Mouse (Mus musculus): ENCODE measurements around the gene Ehmt1.

Ehmt1 gene

DNA sequence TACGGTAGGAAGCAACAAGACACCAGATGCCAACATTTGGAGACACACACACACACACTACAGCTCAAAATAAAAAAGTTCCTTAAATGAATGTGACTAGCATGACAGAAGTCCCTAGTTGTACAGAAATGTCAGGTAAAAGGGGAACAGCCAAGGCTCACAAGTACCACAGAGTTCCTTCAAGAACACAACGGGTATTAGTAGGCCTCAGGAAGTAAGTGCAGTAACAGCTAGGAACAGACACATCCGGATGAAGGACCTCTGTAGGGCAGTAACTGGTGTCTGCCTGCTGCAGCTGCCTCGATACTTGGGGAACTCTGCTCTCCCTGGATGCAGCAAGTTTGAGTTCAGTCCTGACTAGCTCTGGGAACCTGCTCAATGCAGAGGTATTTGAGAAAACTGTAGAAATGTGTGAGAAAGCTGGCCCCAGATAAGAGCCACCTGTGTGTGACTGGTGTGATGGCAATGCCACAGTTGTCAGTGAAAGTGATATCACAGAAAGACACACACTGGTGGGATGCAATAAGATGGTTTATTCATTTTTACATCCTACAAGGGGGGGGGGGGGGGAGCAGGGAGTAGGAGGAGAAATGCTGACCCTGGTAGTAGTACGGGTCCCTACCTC, 122.5 kb downstream of the Ehmt1 start:
- DNase-seq, result no peak

DNA sequence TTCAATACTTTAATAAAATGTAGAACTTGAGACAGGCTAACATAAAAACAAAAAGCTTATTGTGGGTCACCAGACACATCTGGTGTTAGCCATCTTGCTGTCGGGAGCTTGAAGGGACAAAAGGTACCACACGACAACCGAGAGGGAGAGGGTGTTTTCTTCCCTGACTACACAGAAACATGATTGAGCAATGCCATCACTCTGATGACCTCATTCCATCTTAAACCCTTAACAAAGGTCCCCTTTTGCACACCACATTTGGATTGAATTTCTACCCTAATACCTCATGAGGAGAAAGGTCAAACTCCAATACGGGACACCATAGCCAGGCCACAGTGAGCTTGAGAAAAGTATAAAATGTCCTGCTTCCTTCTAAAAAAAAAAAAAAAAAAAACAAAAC, 132.2 kb downstream of the Ehmt1 start:
- no peak for DNase-seq

DNA sequence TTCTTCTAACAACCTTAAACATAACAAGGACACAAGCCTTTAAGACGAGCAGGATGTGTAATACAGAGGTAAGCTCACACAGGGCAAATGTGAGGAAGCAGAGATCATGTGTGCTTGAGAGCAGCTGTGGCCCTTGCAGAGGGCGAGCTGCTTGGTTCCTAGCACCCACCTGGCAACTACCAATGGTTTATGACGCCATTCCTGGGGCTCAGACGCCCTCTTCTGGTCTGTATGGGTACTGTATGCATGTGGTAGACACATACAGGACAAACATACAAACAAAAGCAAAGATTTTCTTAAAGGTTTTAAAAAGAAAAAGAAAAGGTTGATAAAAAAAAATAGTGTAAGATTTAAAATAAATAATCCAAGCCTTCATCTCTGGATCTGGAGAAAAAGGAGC, 138.2 kb downstream of the Ehmt1 start:
- no peak for DNase-seq

DNA sequence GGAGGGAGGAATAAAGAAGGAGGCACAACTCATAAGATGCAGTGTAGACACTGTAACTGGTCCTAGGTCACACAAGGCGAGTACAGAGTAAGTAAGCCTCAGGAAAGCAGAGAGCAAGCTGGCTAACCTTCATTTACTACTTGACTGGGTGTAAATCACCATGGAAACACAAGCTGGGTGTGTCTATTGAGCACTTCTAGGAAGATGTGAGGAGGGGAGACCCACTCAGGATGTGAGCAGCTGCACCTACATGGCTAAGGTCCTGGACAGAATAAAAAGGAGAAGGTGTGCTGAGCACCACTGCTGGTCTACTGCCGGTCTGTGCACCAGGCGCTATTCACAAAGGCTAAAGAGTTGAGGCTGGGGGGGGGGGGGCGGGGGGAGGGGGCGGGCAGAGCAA, 142.6 kb downstream of the Ehmt1 start:
- DNase-seq, result no peak

DNA sequence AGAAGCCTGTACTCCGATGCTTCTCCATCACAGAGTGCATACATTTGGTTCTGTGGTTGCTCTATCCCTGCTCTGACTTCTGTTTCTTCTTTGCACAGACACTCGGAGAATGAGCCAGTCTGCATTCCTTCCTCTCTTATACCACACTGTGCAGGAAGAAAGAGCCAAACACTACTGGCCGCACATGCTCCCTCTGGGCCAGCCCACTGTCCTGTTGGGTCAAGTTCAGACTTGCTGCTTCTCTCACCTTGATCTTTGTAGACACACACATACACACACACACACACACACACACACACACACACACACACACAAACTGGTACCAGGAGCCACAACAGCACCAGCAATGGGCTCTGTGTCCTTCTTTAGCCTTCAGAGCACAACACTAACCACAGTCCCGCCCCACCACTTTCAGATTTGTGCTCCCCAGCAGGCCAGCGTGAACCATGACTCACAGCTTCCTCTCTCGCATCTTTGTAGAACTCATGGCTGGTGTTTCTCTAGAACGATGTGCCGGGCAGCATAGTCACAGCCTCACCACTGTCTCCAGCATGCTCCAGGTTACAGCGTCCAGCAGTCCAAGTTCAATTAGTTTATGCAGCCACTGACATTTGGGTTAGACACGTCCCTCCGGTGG, 143.3 kb downstream of the Ehmt1 start:
- DNase-seq, result no peak

DNA sequence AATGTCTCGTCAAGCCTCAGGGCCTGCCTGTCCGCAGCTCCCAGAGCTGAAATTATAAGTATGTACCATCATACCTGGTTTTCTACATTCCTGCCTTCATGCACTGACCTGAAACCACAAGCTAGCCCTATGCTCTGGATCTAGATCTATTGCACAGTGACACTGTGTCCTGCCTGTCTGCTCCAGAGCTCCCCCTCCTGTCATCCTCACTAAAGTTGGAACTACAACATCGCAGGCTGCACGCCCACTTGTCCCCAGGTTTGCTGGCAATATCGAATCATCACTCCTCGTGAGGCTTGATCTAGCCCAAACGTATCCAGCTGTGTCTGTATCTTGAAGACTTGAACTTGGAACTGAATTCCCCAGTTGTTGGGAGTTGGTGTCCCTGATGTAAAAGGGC, 144.6 kb downstream of the Ehmt1 start:
- no peak for DNase-seq

DNA sequence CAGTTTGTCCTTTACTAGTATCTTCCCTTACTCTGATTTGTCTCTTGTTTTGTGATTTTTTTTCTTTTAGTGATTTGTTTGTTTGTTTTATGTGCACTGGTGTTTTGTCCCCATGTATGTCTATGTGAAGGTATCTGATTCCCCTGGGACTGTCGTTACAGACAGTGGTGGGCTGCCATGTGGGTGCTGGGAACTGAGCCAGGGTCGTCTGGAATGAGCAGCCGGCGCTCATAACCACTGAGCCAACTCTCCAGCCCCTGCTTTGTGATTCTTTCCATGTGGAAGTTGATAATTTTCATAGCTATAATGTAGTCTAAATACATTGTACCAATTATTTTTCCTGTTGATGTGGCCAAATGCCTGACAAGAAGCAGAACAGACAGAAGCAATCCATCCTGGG, 148.6 kb downstream of the Ehmt1 start:
- DNase-seq, result no peak

DNA sequence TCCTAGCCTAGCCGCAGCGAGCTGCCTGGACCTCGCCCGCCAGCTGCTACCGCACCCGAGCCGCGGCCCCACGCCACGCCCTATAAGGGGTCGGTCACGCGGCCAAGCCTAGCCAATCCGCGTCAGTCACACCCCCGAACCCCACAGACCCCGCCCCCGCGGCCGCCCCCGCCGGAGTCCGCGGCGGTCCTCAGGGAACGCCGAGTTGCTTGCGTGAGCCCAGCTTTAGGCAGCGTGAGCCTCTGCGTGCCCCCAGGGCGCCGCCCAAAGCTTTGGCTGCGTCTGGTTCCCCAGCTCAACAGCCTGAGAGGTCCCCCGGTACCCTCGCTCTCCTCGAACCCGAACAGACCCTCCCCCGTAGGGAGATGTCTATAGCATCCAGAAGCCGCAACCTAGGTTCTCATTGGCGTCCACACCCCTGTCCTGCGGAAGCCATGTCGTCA, 156.3 kb downstream of the Ehmt1 start, which contains the start of gene Cacna1b:
Gene Cacna1b, minus strand, starts transcription at position 38 of the 443 bp plus-strand sequence.
- DNase-seq, result peak; percentile 76 to 80

DNA sequence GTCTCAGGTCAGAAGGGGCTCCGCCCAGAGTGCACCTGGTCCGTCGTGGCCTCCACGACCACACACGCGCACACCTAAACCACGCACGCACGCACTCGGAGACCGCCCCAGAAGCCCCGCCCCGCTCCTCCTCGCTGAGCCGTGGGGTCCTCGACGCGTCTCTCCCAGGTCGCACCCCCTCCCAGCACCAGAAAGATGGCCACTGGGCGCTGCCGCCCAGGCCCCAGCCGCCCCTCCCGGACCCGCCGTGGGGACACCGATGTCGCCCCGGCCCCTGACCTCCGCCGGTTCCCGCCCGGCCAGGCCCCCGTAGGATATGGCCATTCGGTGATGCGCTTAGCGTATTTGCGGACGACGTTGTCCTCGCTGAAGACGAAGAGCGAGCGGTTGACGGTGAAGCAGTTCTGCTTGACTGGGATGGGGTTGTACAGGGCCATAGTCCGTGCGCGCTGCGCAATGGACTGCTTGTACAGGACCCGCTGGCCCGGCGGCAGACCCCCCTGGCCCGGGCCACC, 156.9 kb downstream of the Ehmt1 start:
- peak; percentile 19 to 46 for DNase-seq

DNA sequence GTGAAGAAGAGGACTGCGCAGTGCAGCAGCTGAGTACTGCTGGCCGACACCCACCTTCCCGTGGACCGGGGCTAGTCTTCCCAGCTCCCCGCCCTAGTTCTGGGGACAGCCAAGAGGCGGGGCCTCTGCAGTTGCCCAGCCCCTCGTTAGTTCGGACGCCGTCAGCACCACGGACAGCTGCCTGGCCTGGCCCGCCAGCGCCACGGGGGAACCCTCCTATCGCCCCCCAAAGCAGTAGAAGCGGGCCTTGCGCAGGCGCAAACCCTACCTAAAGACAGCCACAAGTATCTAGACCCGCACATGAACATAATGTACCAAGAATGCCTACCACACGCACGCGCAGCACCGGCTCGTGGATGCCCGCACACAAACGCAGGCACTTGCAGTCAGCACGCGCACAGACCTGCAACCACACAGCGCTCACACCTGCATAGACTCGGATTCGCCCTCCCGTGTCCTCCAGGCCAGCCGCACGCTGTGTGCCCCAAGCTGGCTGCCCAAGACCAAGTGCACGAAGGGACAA, 157.4 kb downstream of the Ehmt1 start:
- peak; percentile 90 to 91 for DNase-seq

DNA sequence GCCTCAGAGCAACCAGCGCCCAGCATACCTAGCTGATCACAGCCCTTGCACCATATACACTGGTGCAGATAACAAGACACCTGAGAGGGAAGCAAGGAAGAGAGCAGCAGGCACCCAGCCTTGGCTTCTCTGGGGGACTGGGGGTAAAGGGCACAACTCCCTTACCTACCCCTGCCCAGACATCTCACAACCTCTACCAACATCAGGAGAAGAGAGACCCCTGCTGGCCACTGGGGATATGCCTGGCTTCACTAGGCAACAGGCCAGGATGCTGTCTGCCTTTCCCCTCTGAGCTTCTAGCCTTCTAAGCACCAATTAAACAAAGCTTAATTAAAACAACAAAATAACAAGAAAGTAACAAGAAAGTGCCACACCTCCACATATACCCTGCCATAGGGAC, 164.1 kb downstream of the Ehmt1 start:
- peak; percentile 74 to 75 for DNase-seq

DNA sequence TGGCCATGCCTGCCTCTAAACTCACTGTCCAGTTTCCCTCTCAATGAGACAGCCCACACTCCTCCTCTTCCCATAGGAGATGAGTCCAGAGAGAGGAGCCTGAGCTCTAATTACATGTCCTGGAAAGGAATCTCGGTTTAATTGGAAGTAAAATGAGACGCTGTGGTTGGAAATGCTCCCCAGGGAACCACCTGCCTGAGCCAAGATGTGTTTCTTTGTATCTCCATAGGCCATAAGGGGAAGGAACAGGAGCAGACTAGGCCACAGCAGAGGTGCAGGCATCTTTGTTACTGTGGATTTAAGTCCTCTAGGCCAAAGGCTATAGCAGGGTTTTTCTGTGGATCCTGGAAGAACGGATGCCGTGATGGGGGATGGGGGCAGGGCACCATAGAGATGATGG, 166.8 kb downstream of the Ehmt1 start:
- no peak for DNase-seq

DNA sequence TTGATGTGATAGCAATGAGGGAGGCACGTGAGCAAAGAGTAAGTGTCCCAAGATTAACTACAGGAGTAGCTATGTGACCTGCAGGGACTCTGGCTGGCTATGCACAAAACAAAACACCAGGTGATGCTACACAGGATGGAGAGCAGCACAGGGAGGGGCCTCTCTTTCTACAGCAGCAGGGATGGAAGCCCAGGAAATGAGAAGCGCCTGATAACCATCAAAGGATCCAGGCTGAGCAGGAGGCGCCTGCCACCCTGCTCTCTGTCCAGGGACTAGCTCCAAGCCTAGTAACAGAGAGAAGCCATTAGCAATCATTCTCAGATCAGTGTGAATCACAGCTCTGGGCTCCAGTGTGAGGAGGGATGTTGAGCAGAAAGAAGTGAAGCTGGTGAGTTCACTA, 169.4 kb downstream of the Ehmt1 start:
- DNase-seq, result no peak

DNA sequence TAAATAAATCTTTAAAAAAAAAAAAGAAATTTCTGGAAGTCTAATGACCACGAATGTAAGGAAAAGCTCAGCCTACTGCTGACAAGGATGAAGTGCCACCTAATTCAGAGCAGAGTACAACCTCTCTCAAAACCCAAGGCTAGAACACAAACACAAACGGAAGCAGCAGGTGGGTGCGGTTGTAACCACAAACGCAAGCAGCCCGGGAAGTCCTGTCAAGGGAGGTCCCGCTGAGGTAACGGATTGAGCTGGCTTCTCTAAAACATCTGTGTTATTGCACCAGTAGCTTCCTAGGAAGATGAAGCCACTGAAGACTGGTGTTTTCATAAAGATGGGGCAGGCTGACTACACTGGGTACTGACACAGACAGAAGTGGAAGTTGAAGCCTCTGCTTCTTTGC, 171.5 kb downstream of the Ehmt1 start:
- no peak for DNase-seq
